Mouse (Mus musculus): ENCODE data around the gene Golph3l. TPM values are rescaled to one million over a fixed set of nuclear protein-coding genes. Genes with fewer than 3 reads are reported as not detected.

Gene Golph3l
- polyA plus RNA-seq, 1 experiment from 2014 or later = 35.6 TPM

Other genes starting within 250 kb of the Golph3l start
- gene Setdb1, start 231.7 kb upstream of the Golph3l start, polyA plus RNA-seq (2014; fragmentation: Nextera tagmentation; extraction: Ambion mirVana) = 30.2 and 56.5 TPM in 2 replicates
- not detected in 2 replicates for gene 4930558C23Rik, start 186.1 kb upstream of the Golph3l start, polyA plus RNA-seq (2014; fragmentation: Nextera tagmentation; extraction: Ambion mirVana)
- 15.6 and 35.4 TPM in 2 replicates for gene Arnt, start 154.5 kb upstream of the Golph3l start, polyA plus RNA-seq (2014; fragmentation: Nextera tagmentation; extraction: Ambion mirVana)
- 3.0 and 3.6 TPM in 2 replicates for gene Ctsk, start 89.7 kb upstream of the Golph3l start, polyA plus RNA-seq (2014; fragmentation: Nextera tagmentation; extraction: Ambion mirVana)
- 9.9 and 12.2 TPM in 2 replicates for gene Ctss, start 62.1 kb upstream of the Golph3l start, polyA plus RNA-seq (2014; fragmentation: Nextera tagmentation; extraction: Ambion mirVana)
- gene Hormad1, start 29.3 kb upstream of the Golph3l start, polyA plus RNA-seq (2014; fragmentation: Nextera tagmentation; extraction: Ambion mirVana) = not detected in 2 replicates
- 64.0 and 66.9 TPM in 2 replicates for gene Ensa, start 36.1 kb downstream of the Golph3l start, polyA plus RNA-seq (2014; fragmentation: Nextera tagmentation; extraction: Ambion mirVana)
- gene Mcl1, start 69.9 kb downstream of the Golph3l start, polyA plus RNA-seq (2014; fragmentation: Nextera tagmentation; extraction: Ambion mirVana) = 47.4 and 76.1 TPM in 2 replicates
- 2.0 and 3.7 TPM in 2 replicates for gene Adamtsl4, start 99.0 kb downstream of the Golph3l start, polyA plus RNA-seq (2014; fragmentation: Nextera tagmentation; extraction: Ambion mirVana)
- 168 and 204 TPM in 2 replicates for gene Ecm1, start 150.6 kb downstream of the Golph3l start, polyA plus RNA-seq (2014; fragmentation: Nextera tagmentation; extraction: Ambion mirVana)
- 37.5 and 56.6 TPM in 2 replicates for gene Tars2, start 171.3 kb downstream of the Golph3l start, polyA plus RNA-seq (2014; fragmentation: Nextera tagmentation; extraction: Ambion mirVana)
- gene Rprd2, start 229.9 kb downstream of the Golph3l start, polyA plus RNA-seq (2014; fragmentation: Nextera tagmentation; extraction: Ambion mirVana) = 20.4 and 27.2 TPM in 2 replicates